Mouse (Mus musculus) forebrain, embryonic 12.5 days (tissue): ENCODE results near the gene Zfhx3. TPM values are rescaled to one million over a fixed set of nuclear protein-coding genes. Genes with fewer than 3 reads are reported as not detected.
A peak's percentile ranks its signal among the peaks of the same experiment; 100 is the strongest.

Experiments used
- ATAC-seq: fragments of 200-750 bp; cut with Nextera tagmentation; 2 replicates; pipeline ENCODE4 v1.8.0; 2017; ENCODE audit warnings: moderate TSS enrichment; ENCODE audit not compliant: low FRiP score
- H3K27ac ChIP-seq: fragments of 300-500 bp; sonication (generic); 2 replicates; pipeline ENCODE4 v1.5.1; 2016; ENCODE audit warnings: mild to moderate bottlenecking
- H3K27me3 ChIP-seq: fragments of 300-500 bp; sonication (generic); 2 replicates; pipeline ENCODE4 v1.6.1; 2016; ENCODE audit warnings: mild to moderate bottlenecking
- H3K36me3 ChIP-seq: fragments of 300-500 bp; sonication (generic); replicated peaks from 2 replicates; pipeline ENCODE4 v1.6.1; 2016; ENCODE audit warnings: mild to moderate bottlenecking
- H3K4me1 ChIP-seq: fragments of 300-500 bp; sonication (generic); 2 replicates; pipeline ENCODE4 v1.6.1; 2016
- H3K4me2 ChIP-seq: fragments of 300-500 bp; sonication (generic); 2 replicates; pipeline ENCODE4 v1.6.1; 2016; ENCODE audit warnings: mild to moderate bottlenecking, moderate library complexity
- H3K4me3 ChIP-seq: fragments of 300-500 bp; sonication (generic); replicated peaks from 2 replicates; pipeline ENCODE4 v1.5.1; 2016; ENCODE audit warnings: mild to moderate bottlenecking
- H3K9ac ChIP-seq: fragments of 300-500 bp; sonication (generic); 2 replicates; pipeline ENCODE4 v1.6.1; 2016; ENCODE audit warnings: mild to moderate bottlenecking
- H3K9me3 ChIP-seq: fragments of 300-500 bp; sonication (generic); 2 replicates; pipeline ENCODE4 v1.6.1; 2016
- WGBS: fragments of 180-500 bp; shearing (Covaris S2); methylation state at CpG from one replicate; pipeline ENCODE4 v1.1.7; 2016; 5-methylcytosine and 5-hydroxymethylcytosine counted together
- polyA plus RNA-seq: library from polyadenylated mRNA; unstranded; fragments of >200 nt; fragmentation: Nextera tagmentation; extraction: Ambion mirVana; gene quantifications from 2 replicates; pipeline ENCODE4 v1.2.1, GENCODE M21; 2016

Gene Zfhx3
- polyA plus RNA-seq, 1 experiment from 2014 or later = 30.5 TPM

GRCm38 (mm10) chr8:108067111-108067510, 124.7 kb downstream of the Zfhx3 start:
- Histone ChIP-seq H3K9me3 (no peaks in the 10 kb centered on the region), H3K36me3 (no peaks in the 10 kb centered on the region), H3K27me3 (no peaks in the 10 kb centered on the region), H3K4me2 (no peak overlapping the region), H3K4me3 (no peak overlapping the region), H3K4me1 (peaks cover 6% of the 10 kb centered on the region; the same call in 1 of the 2 replicates), H3K9ac (no peak overlapping the region), H3K27ac (no peak overlapping the region)
- WGBS = 95% methylated on average over 6 of the region's 6 CpGs
- no peak for ATAC-seq

DNA sequence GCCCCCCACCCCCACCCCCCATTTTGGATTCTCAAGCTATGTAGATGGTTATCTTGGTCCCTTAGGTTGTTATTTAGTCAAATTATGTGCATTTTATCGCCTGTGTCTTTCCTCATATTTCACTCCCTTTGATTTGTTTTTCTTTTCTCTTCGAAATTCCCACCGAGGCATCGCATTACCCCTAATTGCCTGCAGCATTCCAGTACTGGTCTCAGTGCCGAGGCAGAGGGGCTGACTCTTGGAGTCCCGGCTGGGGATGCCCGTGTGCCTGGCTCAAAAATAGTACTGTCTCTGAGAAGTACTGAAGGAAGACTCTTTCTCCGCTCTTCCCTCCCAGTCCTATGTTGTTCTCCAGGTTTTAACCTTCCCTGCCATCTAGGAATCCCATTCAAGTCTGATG, 125.8 kb downstream of the Zfhx3 start:
- H3K9me3 ChIP-seq = no peaks in the 10 kb centered on the region

DNA sequence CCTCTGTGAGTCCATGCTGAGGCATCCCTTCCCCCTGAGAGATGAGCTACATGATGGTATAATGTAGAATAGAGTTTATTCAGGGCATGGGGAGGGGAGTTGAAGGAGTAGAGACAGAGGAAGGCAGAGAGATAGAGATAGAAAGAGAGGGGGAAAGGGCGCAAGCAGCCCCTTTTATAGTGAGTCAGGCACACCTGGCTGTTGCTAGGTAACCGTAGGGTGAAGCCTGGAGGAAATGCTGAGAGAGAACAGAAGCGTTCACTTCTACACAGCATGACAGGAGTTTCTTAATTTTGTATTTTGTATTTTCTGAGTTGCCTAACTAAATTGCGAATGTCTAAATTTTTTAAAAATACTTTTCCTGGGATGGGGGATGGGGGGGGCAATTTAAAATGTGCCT, 128.0 kb downstream of the Zfhx3 start:
- Histone ChIP-seq H3K4me1 (peaks cover 6% of the 10 kb centered on the region; the same call in 1 of the 2 replicates), H3K9me3 (no peaks in the 10 kb centered on the region), H3K4me2 (no peak overlapping the region), H3K27me3 (no peaks in the 10 kb centered on the region), H3K9ac (no peak overlapping the region), H3K27ac (no peak overlapping the region), H3K4me3 (no peak overlapping the region), H3K36me3 (no peaks in the 10 kb centered on the region)
- no peak for ATAC-seq
- 69% methylated on average over 4 of the region's 4 CpGs for WGBS

More for the DNA sequence above, 125.8 kb downstream of the Zfhx3 start:
- no peak for ATAC-seq
- Histone ChIP-seq H3K36me3 (no peaks in the 10 kb centered on the region), H3K27me3 (no peaks in the 10 kb centered on the region), H3K4me2 (no peak overlapping the region), H3K9ac (no peak overlapping the region), H3K4me1 (peaks cover 6% of the 10 kb centered on the region; the same call in 1 of the 2 replicates), H3K4me3 (no peak overlapping the region), H3K27ac (no peak overlapping the region)
- 47% methylated on average over 8 of the region's 8 CpGs for WGBS

DNA sequence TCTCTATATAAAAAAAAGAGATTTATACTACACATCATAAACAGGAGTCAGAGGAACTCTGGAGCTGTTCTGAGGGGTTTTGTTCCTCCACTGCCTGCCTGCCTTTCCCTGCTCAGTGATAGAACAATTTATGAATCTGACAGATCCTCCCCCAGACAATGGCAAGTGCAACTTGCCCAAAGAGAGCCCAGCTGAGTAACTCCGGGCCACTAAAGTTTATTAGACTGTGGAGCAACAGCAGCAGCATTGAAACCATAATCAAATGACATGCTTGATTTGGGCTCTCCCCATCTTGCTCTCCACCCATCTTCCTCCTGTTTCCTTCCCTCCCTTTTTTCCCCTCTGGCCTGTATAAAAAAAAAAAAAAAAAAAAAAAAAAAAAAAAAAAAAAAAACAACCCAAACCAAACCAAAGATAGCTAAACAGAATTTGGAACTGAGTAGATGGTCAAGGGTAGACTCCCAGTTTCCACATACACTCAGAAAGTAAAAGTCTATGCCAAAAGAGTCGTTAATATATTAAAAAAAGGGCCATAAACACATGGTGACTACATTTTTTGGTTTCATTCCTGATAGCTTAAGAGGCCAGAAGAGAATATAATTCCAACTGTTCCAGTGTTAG, 129.8 kb downstream of the Zfhx3 start:
- no peaks in the 10 kb centered on the region for H3K9me3 ChIP-seq
- no peak for ATAC-seq
- H3K4me1 ChIP-seq = peaks cover 6% of the 10 kb centered on the region; the same call in 1 of the 2 replicates
- no peak overlapping the region for H3K4me2 ChIP-seq
- H3K36me3 ChIP-seq = no peaks in the 10 kb centered on the region
- H3K4me3 ChIP-seq = no peak overlapping the region
- H3K27ac ChIP-seq = no peak overlapping the region
- no peak overlapping the region for H3K9ac ChIP-seq
- no peaks in the 10 kb centered on the region for H3K27me3 ChIP-seq
- WGBS = 71% methylated on average over 2 of the region's 2 CpGs

DNA sequence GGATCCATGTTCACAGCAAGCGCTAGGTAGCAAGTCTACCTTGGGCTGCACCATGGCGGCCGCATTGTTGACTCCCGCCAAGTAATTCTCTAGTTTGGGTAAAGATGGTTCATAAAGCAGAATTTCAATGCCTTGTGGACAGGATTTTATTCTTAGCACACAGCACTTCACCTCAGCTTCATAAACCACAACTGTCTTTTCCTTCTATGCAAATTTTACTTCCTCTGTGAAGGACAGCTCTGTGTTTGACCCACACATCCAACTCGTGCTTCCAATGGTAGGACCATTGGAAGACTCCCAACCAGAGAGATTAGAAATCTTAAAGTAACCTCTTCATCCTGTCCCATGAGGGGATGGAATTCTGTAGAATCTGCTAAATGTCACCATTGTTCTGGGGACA, 130.4 kb downstream of the Zfhx3 start:
- Histone ChIP-seq H3K4me3 (no peak overlapping the region), H3K4me2 (no peak overlapping the region), H3K36me3 (no peaks in the 10 kb centered on the region)

DNA sequence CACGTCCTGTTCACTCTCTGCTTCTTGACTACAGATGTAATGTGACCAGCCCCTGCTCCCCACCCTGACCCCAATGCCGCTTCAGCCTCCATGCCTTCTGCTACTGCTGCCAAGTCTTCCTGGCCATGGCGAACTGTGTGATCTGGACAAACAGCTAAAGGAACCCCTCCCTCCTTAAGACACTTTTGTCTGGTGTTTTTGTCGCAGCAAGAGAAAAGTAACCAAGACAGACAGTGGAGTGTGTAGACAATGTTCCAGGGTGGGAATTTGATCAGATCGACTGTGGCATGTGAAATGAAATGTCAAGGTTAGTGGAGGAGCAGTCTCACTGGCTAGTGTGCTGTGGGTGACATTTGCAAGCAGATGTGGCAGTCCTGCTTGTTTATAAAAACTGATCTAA, 132.7 kb downstream of the Zfhx3 start:
- H3K36me3 ChIP-seq = no peaks in the 10 kb centered on the region
- H3K4me1 ChIP-seq = no peaks in the 10 kb centered on the region
- H3K27ac ChIP-seq = no peak overlapping the region
- H3K9ac ChIP-seq = no peak overlapping the region
- H3K9me3 ChIP-seq = no peaks in the 10 kb centered on the region
- no peak overlapping the region for H3K4me3 ChIP-seq
- ATAC-seq = no peak
- WGBS = 85% methylated on average over 5 of the region's 5 CpGs
- no peak overlapping the region for H3K4me2 ChIP-seq
- H3K27me3 ChIP-seq = no peaks in the 10 kb centered on the region

More for the DNA sequence above, 130.4 kb downstream of the Zfhx3 start:
- WGBS = 95% methylated on average over 5 of the region's 5 CpGs
- Histone ChIP-seq H3K4me1 (peaks cover 6% of the 10 kb centered on the region; the same call in 1 of the 2 replicates), H3K9ac (no peak overlapping the region), H3K27ac (no peak overlapping the region), H3K27me3 (no peaks in the 10 kb centered on the region), H3K9me3 (no peaks in the 10 kb centered on the region)
- no peak for ATAC-seq

- no peak for ATAC-seq
- Histone ChIP-seq H3K4me3 (no peak overlapping the region), H3K27me3 (peaks cover 7% of the 10 kb centered on the region; the same call in 1 of the 2 replicates), H3K27ac (no peak overlapping the region), H3K4me2 (no peak overlapping the region), H3K4me1 (no peaks in the 10 kb centered on the region), H3K9ac (no peak overlapping the region), H3K36me3 (no peaks in the 10 kb centered on the region), H3K9me3 (no peaks in the 10 kb centered on the region)
- 90% methylated on average over 4 of the region's 4 CpGs for WGBS
Observed at GRCm38 (mm10) chr8:108078726-108079125, 136.3 kb downstream of the Zfhx3 start.

- H3K27me3 ChIP-seq = peaks cover 14% of the 10 kb centered on the region
- no peak overlapping the region for H3K4me3 ChIP-seq
- no peaks in the 10 kb centered on the region for H3K4me1 ChIP-seq
- no peaks in the 10 kb centered on the region for H3K9me3 ChIP-seq
- WGBS = 65% methylated on average over 4 of the region's 4 CpGs
- H3K27ac ChIP-seq = no peak overlapping the region
- no peak for ATAC-seq
- no peak overlapping the region for H3K4me2 ChIP-seq
- H3K36me3 ChIP-seq = no peaks in the 10 kb centered on the region
- H3K9ac ChIP-seq = no peak overlapping the region
Observed at GRCm38 (mm10) chr8:108086913-108087312, 144.5 kb downstream of the Zfhx3 start.

GRCm38 (mm10) chr8:108089632-108090031, 147.2 kb downstream of the Zfhx3 start:
- no peaks in the 10 kb centered on the region for H3K36me3 ChIP-seq
- no peak overlapping the region for H3K4me2 ChIP-seq
- peaks cover 9% of the 10 kb centered on the region; the same call in 1 of the 2 replicates for H3K27me3 ChIP-seq
- no peak overlapping the region for H3K4me3 ChIP-seq
- ATAC-seq = no peak
- H3K9me3 ChIP-seq = no peaks in the 10 kb centered on the region
- no peak overlapping the region for H3K9ac ChIP-seq
- WGBS = 70% methylated on average over 5 of the region's 5 CpGs
- no peaks in the 10 kb centered on the region for H3K4me1 ChIP-seq
- H3K27ac ChIP-seq = no peak overlapping the region

DNA sequence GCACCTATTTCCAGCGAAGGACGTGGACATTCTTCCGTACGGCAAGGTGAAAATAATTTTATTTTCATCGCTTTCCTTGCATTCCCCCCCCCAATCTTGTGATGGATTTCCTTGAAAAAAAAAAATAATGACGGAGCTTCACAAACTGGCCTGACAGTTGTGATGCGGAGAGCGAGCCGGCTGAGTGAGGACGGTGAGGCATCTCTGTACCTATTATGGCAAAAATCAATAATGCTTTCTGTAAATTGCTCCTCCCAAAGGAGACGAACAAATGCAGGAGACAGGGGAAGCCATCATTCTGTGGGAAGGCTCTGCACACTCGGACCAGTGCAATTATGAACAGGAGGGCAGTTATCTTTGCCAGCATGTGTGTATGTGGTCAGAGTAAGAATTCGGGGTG, 156.2 kb downstream of the Zfhx3 start:
- Histone ChIP-seq H3K27ac (no peak overlapping the region), H3K36me3 (no peaks in the 10 kb centered on the region), H3K9ac (no peak overlapping the region), H3K4me3 (no peak overlapping the region), H3K4me1 (peaks cover 29% of the 10 kb centered on the region), H3K4me2 (no peak overlapping the region), H3K9me3 (no peaks in the 10 kb centered on the region), H3K27me3 (peaks cover 8% of the 10 kb centered on the region)
- 85% methylated on average over 13 of the region's 13 CpGs for WGBS
- no peak for ATAC-seq

DNA sequence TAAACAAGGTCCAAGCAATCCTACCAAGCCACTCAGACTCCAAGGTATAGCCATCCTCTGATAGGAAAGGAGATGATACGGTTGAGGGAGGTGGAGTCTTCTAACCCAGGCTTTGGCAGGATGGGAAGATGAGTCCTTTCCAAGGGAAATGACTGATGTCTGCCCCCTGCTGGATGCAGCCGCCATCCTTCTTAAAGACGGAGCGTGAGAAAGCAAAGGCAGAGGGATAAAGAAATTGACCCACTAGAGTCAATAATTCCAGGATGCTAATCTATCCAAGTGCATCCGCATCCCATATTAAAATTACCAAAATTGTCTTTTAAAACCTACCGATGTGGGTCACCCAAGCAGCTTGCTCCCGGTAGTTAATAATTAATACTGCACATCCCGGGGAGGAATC, 158.7 kb downstream of the Zfhx3 start:
- Histone ChIP-seq H3K27ac (peak overlapping the region; percentile 76; the same call in 1 of the 2 replicates), H3K9ac (no peak overlapping the region), H3K36me3 (no peaks in the 10 kb centered on the region), H3K4me3 (no peak overlapping the region), H3K9me3 (no peaks in the 10 kb centered on the region), H3K4me1 (peaks cover 44% of the 10 kb centered on the region), H3K4me2 (no peak overlapping the region), H3K27me3 (peaks cover 11% of the 10 kb centered on the region)
- 66% methylated on average over 8 of the region's 8 CpGs for WGBS
- no peak for ATAC-seq

DNA sequence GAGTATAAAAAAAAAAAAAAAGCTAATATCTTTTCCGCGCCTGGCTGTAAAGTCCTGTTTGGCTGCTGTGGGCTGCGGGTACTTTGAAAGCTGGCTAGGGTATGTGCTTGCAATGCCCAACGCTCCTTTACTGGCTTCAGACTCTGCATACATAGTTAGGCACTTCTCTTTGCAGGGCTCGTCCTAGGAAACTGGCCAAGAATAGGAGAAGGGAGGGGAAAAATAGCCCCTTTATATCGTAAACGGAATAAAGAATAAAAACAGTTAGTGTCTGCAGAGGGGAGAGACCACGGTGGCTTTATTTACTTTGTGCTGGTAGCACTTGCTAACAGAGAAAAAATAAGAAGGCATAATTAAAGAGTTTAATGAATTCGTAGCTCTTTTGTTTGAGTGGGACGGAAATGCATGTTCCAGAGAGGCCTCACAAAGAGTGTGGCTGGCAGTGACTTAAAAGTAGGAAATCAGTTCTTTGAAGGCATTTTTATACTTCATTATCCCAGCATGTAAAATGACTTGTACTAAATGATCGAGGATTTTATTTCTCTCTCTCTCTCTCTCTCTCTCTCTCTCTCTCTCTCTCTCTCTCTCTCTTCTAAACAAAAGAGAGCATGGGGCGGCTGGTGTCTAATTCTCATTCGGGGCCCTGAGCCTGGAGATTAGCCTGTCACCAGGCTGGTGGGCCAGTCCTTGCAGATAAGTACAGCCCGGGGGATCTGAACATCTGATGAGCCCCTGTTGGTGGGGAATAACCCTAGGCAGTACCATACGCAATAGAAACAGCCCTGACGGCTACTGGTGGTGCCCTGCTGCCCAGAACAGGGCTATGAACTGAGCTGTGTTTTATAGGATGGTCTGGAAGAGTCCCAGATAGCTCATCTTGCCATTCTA, 159.8 kb downstream of the Zfhx3 start:
- Histone ChIP-seq H3K9ac (no peak overlapping the region), H3K36me3 (no peaks in the 10 kb centered on the region), H3K4me2 (peak overlapping the region; percentile 24), H3K27ac (peak overlapping the region; percentile 76), H3K9me3 (no peaks in the 10 kb centered on the region), H3K27me3 (peaks cover 11% of the 10 kb centered on the region), H3K4me1 (peaks cover 44% of the 10 kb centered on the region), H3K4me3 (no peak overlapping the region)
- WGBS = 12% methylated on average over 16 of the region's 16 CpGs
- peak; percentile 66; the same call in 1 of the 2 replicates for ATAC-seq
